ENCODE assay signal across 25 mouse cellular contexts in genomic region chr2:178490245-178490920, GRCm38 (mm10).
A peak's percentile ranks its signal among the peaks of the same experiment; 100 is the strongest.
DNase-seq lines count a peak whose midpoint lies in the region; ATAC-seq lines count a peak whose summit lies in the region.
"Had no signal": no experiment of that assay in that cellular context is flagged by ENCODE, and none has a peak within 500 bp of the region (broad histone marks: within the 10 kb centered on the region; RNA-seq: fewer than 3 reads in every experiment).

No protein-coding gene starts in this region.

- no peak overlapping the region for H3K4me2 ChIP-seq in forebrain, embryonic 12.5 days
- H3K4me2 ChIP-seq in midbrain, embryonic 13.5 days (replicated peaks): no peak overlapping the region
- no peak overlapping the region for H3K4me2 ChIP-seq in midbrain, embryonic 11.5 days
- no peak overlapping the region for H3K4me2 ChIP-seq in forebrain, embryonic 16.5 days (ENCODE audit: low read length)
- H3K4me2 ChIP-seq: liver, embryonic 12.5 days had no signal

- H3K9me3 ChIP-seq in forebrain, embryonic 12.5 days: 0 out of 2 replicates have a peak, but pooled peaks cover 3% of the 10 kb centered on the region
- H3K9me3 ChIP-seq in forebrain, embryonic 10.5 days: no peaks in the 10 kb centered on the region
- no peaks in the 10 kb centered on the region for H3K9me3 ChIP-seq in heart, embryonic 10.5 days
- peaks cover 4% of the 10 kb centered on the region for H3K9me3 ChIP-seq in midbrain, embryonic 13.5 days
- H3K9me3 ChIP-seq in midbrain, embryonic 11.5 days (ENCODE audit: control insufficient read depth, low read length): no peaks in the 10 kb centered on the region; the same call in 1 of the 2 replicates
- H3K9me3 ChIP-seq in forebrain, embryonic 16.5 days (ENCODE audit: control insufficient read depth, low read length): peaks cover 4% of the 10 kb centered on the region
- H3K9me3 ChIP-seq: liver, embryonic 12.5 days had no signal

- H3K36me3 ChIP-seq in forebrain, embryonic 12.5 days (replicated peaks): no peaks in the 10 kb centered on the region
- no peaks in the 10 kb centered on the region for H3K36me3 ChIP-seq in forebrain, embryonic 10.5 days (replicated peaks)
- no peaks in the 10 kb centered on the region for H3K36me3 ChIP-seq in heart, embryonic 10.5 days
- no peaks in the 10 kb centered on the region for H3K36me3 ChIP-seq in midbrain, embryonic 13.5 days
- H3K36me3 ChIP-seq in midbrain, embryonic 11.5 days (ENCODE audit: control insufficient read depth, insufficient read depth, low read length): no peaks in the 10 kb centered on the region
- H3K36me3 ChIP-seq in forebrain, embryonic 16.5 days (ENCODE audit: control insufficient read depth, insufficient read depth): no peaks in the 10 kb centered on the region
- H3K36me3 ChIP-seq: liver, embryonic 12.5 days had no signal

- H3K4me3 ChIP-seq in forebrain, embryonic 12.5 days (replicated peaks): no peak overlapping the region
- no peak overlapping the region for H3K4me3 ChIP-seq in forebrain, embryonic 10.5 days
- H3K4me3 ChIP-seq in heart, embryonic 10.5 days: no peak overlapping the region
- no peak overlapping the region for H3K4me3 ChIP-seq in midbrain, embryonic 13.5 days (replicated peaks)
- no peak overlapping the region for H3K4me3 ChIP-seq in midbrain, embryonic 11.5 days (ENCODE audit: low read depth, low read length)
- no peak overlapping the region for H3K4me3 ChIP-seq in forebrain, embryonic 16.5 days (replicated peaks; ENCODE audit: low read length)
- H3K4me3 ChIP-seq: heart, adult 2 months; liver, embryonic 12.5 days had no signal

- H3K27me3 ChIP-seq in forebrain, embryonic 12.5 days: no peaks in the 10 kb centered on the region
- H3K27me3 ChIP-seq in forebrain, embryonic 10.5 days (ENCODE audit: poor library complexity, severe bottlenecking): no peaks in the 10 kb centered on the region
- H3K27me3 ChIP-seq in heart, embryonic 10.5 days (ENCODE audit: insufficient read depth, poor library complexity, severe bottlenecking): no peaks in the 10 kb centered on the region
- H3K27me3 ChIP-seq in midbrain, embryonic 13.5 days: no peaks in the 10 kb centered on the region
- H3K27me3 ChIP-seq in midbrain, embryonic 11.5 days (ENCODE audit: control insufficient read depth, insufficient read depth, low read length): no peaks in the 10 kb centered on the region
- H3K27me3 ChIP-seq in forebrain, embryonic 16.5 days (replicated peaks; ENCODE audit: control insufficient read depth, insufficient read depth, low read length): no peaks in the 10 kb centered on the region
- H3K27me3 ChIP-seq: liver, embryonic 12.5 days had no signal

- no peak overlapping the region for H3K9ac ChIP-seq in forebrain, embryonic 12.5 days
- no peak overlapping the region for H3K9ac ChIP-seq in midbrain, embryonic 13.5 days (replicated peaks)
- H3K9ac ChIP-seq in midbrain, embryonic 11.5 days (ENCODE audit: low read length): no peak overlapping the region
- no peak overlapping the region for H3K9ac ChIP-seq in forebrain, embryonic 16.5 days (replicated peaks; ENCODE audit: low read depth, low read length)
- H3K9ac ChIP-seq: liver, embryonic 12.5 days; liver, postnatal 0 days had no signal

- H3K27ac ChIP-seq in forebrain, embryonic 12.5 days: no peak overlapping the region
- H3K27ac ChIP-seq in forebrain, embryonic 10.5 days: no peak overlapping the region
- peak overlapping the region; percentile 62; the same call in 1 of the 2 replicates for H3K27ac ChIP-seq in heart, embryonic 10.5 days
- no peak overlapping the region for H3K27ac ChIP-seq in midbrain, embryonic 13.5 days
- no peak overlapping the region for H3K27ac ChIP-seq in midbrain, embryonic 11.5 days (ENCODE audit: low read depth, low read length)
- H3K27ac ChIP-seq in forebrain, embryonic 16.5 days (ENCODE audit: low read length): no peak overlapping the region
- H3K27ac ChIP-seq: heart, adult 2 months; kidney, postnatal 0 days; liver, embryonic 12.5 days had no signal

- peak; percentile 30 for ATAC-seq in forebrain, embryonic 12.5 days (ENCODE audit: low FRiP score)
- 0 out of 2 replicates have a peak, but pooled peaks have one; percentile 22 for ATAC-seq in midbrain, embryonic 13.5 days
- ATAC-seq in midbrain, embryonic 11.5 days (ENCODE audit: low FRiP score): no peak
- ATAC-seq in forebrain, embryonic 16.5 days: peak; percentile 26; the same call in 1 of the 2 replicates
- ATAC-seq: activated CD4-positive, CD25-positive, alpha-beta regulatory T cell, adult 4 months; intestine, embryonic 16.5 days; liver, embryonic 12.5 days; liver, postnatal 0 days had no signal

- 65% methylated on average over 9 of the region's 9 CpGs for WGBS in forebrain, embryonic 12.5 days
- WGBS in forebrain, embryonic 10.5 days: 76% methylated on average over 9 of the region's 9 CpGs
- WGBS in heart, embryonic 10.5 days: 46% methylated on average over 9 of the region's 9 CpGs
- WGBS in midbrain, embryonic 13.5 days: 66% methylated on average over 9 of the region's 9 CpGs
- 77% methylated on average over 9 of the region's 9 CpGs for WGBS in midbrain, embryonic 11.5 days
- 67% methylated on average over 9 of the region's 9 CpGs for WGBS in forebrain, embryonic 16.5 days

- no peak for DNase-seq in forebrain, embryonic 10.5 days (ENCODE audit: extremely low spot score, low spot score)
- DNase-seq in heart, embryonic 10.5 days (ENCODE audit: low spot score): no peak
- DNase-seq in heart, adult 8-10 months (ENCODE audit: low spot score): no peak
- DNase-seq in midbrain, embryonic 11.5 days (ENCODE audit: low spot score, missing footprints): no peak
- DNase-seq in kidney, postnatal 25 days: no peak
- DNase-seq: adrenal gland, adult 2 months; adrenal gland, postnatal 36 days; cerebellum, adult 9-10 months; cerebellum, postnatal 36 days; heart, adult 2 months; heart, postnatal 36 days; kidney, adult 8-10 months; layer of hippocampus, postnatal 36 days; left cerebral cortex, postnatal 4 days; liver, postnatal 0 days; lung, postnatal 36 days; retina, postnatal 1 day; right cerebral cortex, postnatal 14 days had no signal

- H3K4me1 ChIP-seq in forebrain, embryonic 12.5 days: no peaks in the 10 kb centered on the region
- peaks cover 31% of the 10 kb centered on the region for H3K4me1 ChIP-seq in forebrain, embryonic 10.5 days
- H3K4me1 ChIP-seq in heart, embryonic 10.5 days: peaks cover 38% of the 10 kb centered on the region
- H3K4me1 ChIP-seq in midbrain, embryonic 13.5 days (replicated peaks): peaks cover 4% of the 10 kb centered on the region; the same call in 1 of the 2 replicates
- no peaks in the 10 kb centered on the region for H3K4me1 ChIP-seq in midbrain, embryonic 11.5 days (ENCODE audit: control insufficient read depth, insufficient read depth, low read length)
- no peaks in the 10 kb centered on the region for H3K4me1 ChIP-seq in forebrain, embryonic 16.5 days (replicated peaks; ENCODE audit: control insufficient read depth, insufficient read depth, low read length)
